Mouse (Mus musculus) liver, postnatal 0 days (tissue): ENCODE results near the gene Ift122.

ENCODE experiments used
- CTCF ChIP-seq: sonication (generic); IDR thresholded peaks from 2 replicates; pipeline ENCODE4 v1.5.1; 2016; ENCODE audit warnings: antibody characterized with exemption, low read depth
- EP300 ChIP-seq: IDR thresholded peaks from 2 replicates; pipeline ENCODE4 v1.6.1; 2016; ENCODE audit warnings: antibody characterized with exemption, low read depth, mild to moderate bottlenecking

DNA sequence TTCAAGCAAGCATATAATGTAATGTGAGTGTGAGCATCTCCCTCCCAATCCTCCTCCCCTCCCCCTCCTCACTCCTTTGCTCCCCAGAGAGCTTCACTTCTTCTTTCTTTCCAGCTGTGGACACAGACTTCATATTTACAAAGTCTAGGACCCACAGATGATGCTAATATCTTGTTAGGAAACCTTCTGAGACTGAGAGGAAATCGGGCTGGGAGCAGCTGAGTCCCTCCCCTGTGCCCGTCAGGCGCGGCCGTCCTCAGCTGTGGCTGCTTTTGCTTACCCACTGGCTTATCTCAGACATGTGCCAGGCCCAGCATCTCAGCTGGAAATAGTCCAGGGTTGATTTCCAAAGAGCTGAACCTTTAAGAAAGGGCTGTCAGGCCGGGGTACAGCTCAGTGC, 93.1 kb downstream of the Ift122 start:
- no peak for TF ChIP-seq CTCF
- TF ChIP-seq EP300, result no peak
